Mouse (Mus musculus): ENCODE measurements around the gene Cep131. TPM values are rescaled to one million over a fixed set of nuclear protein-coding genes. Genes with fewer than 3 reads are reported as not detected.

The Cep131 gene
- polyA plus RNA-seq, 1 experiment from 2014 or later: 24.2 TPM

DNA sequence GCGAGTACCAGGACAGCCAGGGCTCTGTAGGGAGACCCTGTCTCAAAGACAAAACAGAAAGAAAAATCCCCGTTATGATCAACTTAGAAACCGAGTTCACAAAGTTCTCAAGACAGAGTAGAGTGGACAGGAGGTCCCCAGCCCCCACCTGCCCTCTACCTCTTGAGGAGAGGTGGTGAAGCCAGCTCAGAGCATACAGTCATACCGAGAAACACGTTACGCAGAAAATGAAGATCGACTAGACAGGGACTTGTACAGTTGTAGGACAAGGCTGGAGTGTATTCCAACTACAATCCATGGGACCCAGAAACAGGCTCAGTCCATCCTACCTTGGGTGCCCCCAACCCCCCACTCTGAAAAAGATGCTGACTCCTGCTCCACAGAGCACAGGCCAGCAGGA, 32.5 kb upstream of the Cep131 start:
- Histone ChIP-seq H3K9ac (ENCODE audit: low read depth, low read length) (no peak overlapping the region), H3K36me3 (ENCODE audit: control insufficient read depth, insufficient read depth, low read length) (peaks cover 3% of the 10 kb centered on the region)
- 95% methylated on average over 7 of the region's 7 CpGs for WGBS

GRCm38 (mm10) chr11:120117626-120118025, 31.0 kb upstream of the Cep131 start:
- no peak for ATAC-seq
- Histone ChIP-seq H3K4me1 (ENCODE audit: control insufficient read depth, insufficient read depth, low read depth, low read length) (peaks cover 14% of the 10 kb centered on the region), H3K9me3 (ENCODE audit: control insufficient read depth, low read length) (no peaks in the 10 kb centered on the region), H3K36me3 (ENCODE audit: control insufficient read depth, insufficient read depth, low read length) (peaks cover 3% of the 10 kb centered on the region), H3K27ac (ENCODE audit: low read depth, low read length) (no peak overlapping the region), H3K9ac (ENCODE audit: low read depth, low read length) (no peak overlapping the region), H3K4me2 (ENCODE audit: low read length) (no peak overlapping the region), H3K27me3 (replicated peaks; ENCODE audit: control insufficient read depth, insufficient read depth, low read length) (no peaks in the 10 kb centered on the region), H3K4me3 (ENCODE audit: low read length) (no peak overlapping the region)
- 84% methylated on average over 2 of the region's 2 CpGs for WGBS

More for the DNA sequence above, 32.5 kb upstream of the Cep131 start:
- no peak for ATAC-seq
- peaks cover 14% of the 10 kb centered on the region for H3K4me1 ChIP-seq (ENCODE audit: control insufficient read depth, insufficient read depth, low read depth, low read length)
- H3K27ac ChIP-seq (ENCODE audit: low read depth, low read length): no peak overlapping the region
- H3K27me3 ChIP-seq (replicated peaks; ENCODE audit: control insufficient read depth, insufficient read depth, low read length): no peaks in the 10 kb centered on the region
- H3K9me3 ChIP-seq (ENCODE audit: control insufficient read depth, low read length): no peaks in the 10 kb centered on the region
- H3K4me2 ChIP-seq (ENCODE audit: low read length): no peak overlapping the region
- no peak overlapping the region for H3K4me3 ChIP-seq (ENCODE audit: low read length)

- Histone ChIP-seq H3K27ac (ENCODE audit: low read depth, low read length) (no peak overlapping the region), H3K4me3 (ENCODE audit: low read length) (no peak overlapping the region), H3K4me1 (ENCODE audit: control insufficient read depth, insufficient read depth, low read depth, low read length) (peaks cover 7% of the 10 kb centered on the region; the same call in 1 of the 2 replicates), H3K4me2 (ENCODE audit: low read length) (no peak overlapping the region), H3K36me3 (ENCODE audit: control insufficient read depth, insufficient read depth, low read length) (peaks cover 6% of the 10 kb centered on the region), H3K9me3 (ENCODE audit: control insufficient read depth, low read length) (no peaks in the 10 kb centered on the region), H3K27me3 (replicated peaks; ENCODE audit: control insufficient read depth, insufficient read depth, low read length) (no peaks in the 10 kb centered on the region), H3K9ac (ENCODE audit: low read depth, low read length) (no peak overlapping the region)
- WGBS: 88% methylated on average over 21 of the region's 21 CpGs
- no peak for ATAC-seq
These were observed 28.0 kb upstream of the Cep131 start for GRCm38 (mm10) chr11:120114488-120115215.

DNA sequence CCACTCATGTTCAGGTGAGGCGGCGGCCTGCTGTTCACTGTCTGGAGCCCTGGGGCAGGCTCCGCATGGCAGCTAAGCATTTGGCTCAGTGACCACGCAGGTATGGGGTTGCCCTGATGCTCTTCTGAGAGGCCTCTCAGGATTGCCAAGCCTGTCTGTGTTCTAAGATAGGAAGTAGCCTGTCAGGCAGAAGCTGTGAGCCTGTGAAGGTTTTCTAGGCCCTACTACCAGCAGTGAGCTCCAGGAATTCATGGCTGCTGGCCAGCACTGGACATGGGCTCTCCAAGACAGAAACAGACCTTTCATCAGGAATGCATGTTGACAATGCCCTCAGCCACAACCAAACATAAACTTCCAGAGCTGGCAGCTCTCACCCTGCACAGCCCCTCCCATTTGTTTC, 25.5 kb upstream of the Cep131 start:
- ATAC-seq: no peak
- Histone ChIP-seq H3K36me3 (ENCODE audit: control insufficient read depth, insufficient read depth, low read length) (peaks cover 5% of the 10 kb centered on the region), H3K9me3 (ENCODE audit: control insufficient read depth, low read length) (no peaks in the 10 kb centered on the region), H3K9ac (ENCODE audit: low read depth, low read length) (no peak overlapping the region), H3K4me2 (ENCODE audit: low read length) (no peak overlapping the region), H3K4me3 (ENCODE audit: low read length) (no peak overlapping the region), H3K4me1 (ENCODE audit: control insufficient read depth, insufficient read depth, low read depth, low read length) (peaks cover 6% of the 10 kb centered on the region; the same call in 1 of the 2 replicates), H3K27ac (ENCODE audit: low read depth, low read length) (no peak overlapping the region), H3K27me3 (replicated peaks; ENCODE audit: control insufficient read depth, insufficient read depth, low read length) (no peaks in the 10 kb centered on the region)
- 83% methylated on average over 4 of the region's 4 CpGs for whole genome bisulfite sequencing

DNA sequence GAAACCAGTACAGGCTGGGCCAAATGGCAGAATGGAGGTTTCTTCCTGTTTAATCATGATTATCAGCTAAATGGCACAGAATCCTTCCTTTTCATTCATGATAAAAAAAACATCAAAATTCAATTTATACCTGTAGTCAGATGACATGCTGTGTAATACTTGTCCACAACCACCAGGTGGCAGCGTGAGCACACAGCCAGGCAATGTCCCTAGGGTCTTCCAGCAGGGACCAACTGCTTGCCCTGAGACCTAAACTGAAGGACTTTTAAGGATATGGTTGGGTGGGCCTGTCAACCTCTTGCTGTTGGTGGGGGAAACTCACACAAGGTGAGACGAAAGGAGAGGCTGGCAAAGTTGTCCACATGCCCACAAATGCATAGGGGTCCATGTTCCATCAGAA, 24.4 kb upstream of the Cep131 start:
- Histone ChIP-seq H3K9ac (ENCODE audit: low read depth, low read length) (0 out of 2 replicates have a peak overlapping the region, but pooled peaks have one; percentile 0), H3K4me1 (ENCODE audit: control insufficient read depth, insufficient read depth, low read depth, low read length) (peaks cover 6% of the 10 kb centered on the region; the same call in 1 of the 2 replicates), H3K4me3 (ENCODE audit: low read length) (no peak overlapping the region), H3K27me3 (replicated peaks; ENCODE audit: control insufficient read depth, insufficient read depth, low read length) (no peaks in the 10 kb centered on the region), H3K4me2 (ENCODE audit: low read length) (no peak overlapping the region), H3K9me3 (ENCODE audit: control insufficient read depth, low read length) (no peaks in the 10 kb centered on the region), H3K27ac (ENCODE audit: low read depth, low read length) (peak overlapping the region; percentile 33; the same call in 1 of the 2 replicates), H3K36me3 (ENCODE audit: control insufficient read depth, insufficient read depth, low read length) (peaks cover 7% of the 10 kb centered on the region)
- WGBS: 0% methylated on average over 2 of the region's 2 CpGs
- ATAC-seq: no peak

- 73% methylated on average over 7 of the region's 7 CpGs for WGBS
- Histone ChIP-seq H3K4me1 (ENCODE audit: control insufficient read depth, insufficient read depth, low read depth, low read length) (peaks cover 6% of the 10 kb centered on the region; the same call in 1 of the 2 replicates), H3K4me2 (ENCODE audit: low read length) (no peak overlapping the region), H3K9me3 (ENCODE audit: control insufficient read depth, low read length) (no peaks in the 10 kb centered on the region), H3K27ac (ENCODE audit: low read depth, low read length) (no peak overlapping the region), H3K27me3 (replicated peaks; ENCODE audit: control insufficient read depth, insufficient read depth, low read length) (no peaks in the 10 kb centered on the region), H3K9ac (ENCODE audit: low read depth, low read length) (peak overlapping the region; percentile 0; the same call in 1 of the 2 replicates), H3K36me3 (ENCODE audit: control insufficient read depth, insufficient read depth, low read length) (peaks cover 7% of the 10 kb centered on the region), H3K4me3 (ENCODE audit: low read length) (no peak overlapping the region)
- ATAC-seq: no peak
These were observed 23.9 kb upstream of the Cep131 start for GRCm38 (mm10) chr11:120110554-120110953.

DNA sequence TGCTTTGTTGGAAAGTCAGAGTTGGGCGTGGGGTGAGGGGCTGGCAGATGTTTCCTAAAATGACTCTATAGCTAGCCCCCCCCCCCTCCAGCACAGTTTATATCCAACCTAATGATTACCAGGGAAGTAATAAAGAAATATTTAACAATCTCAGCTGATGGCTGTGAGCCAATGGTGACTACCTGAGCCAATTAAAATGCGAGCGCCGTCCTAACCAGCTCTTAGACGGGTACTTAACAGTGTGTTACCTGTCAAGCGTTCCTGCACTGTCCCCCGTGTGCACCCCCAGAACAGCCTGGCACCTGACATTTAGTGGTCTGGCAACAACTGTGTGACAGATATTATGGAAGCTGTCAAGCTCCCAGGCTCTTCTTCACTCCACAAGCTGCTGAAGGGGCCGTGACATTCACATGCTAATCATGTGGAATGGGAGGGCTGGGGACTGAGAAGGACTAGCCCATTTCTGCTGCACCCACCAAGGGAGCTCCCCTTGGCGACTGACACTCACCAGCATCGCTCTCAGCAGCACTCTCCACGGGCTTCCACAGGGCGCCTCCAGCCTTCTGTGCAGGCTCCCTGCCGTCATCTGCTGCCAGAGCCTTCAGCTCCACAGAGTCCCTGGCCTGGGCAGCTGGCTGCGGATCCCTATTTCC, 23.1 kb upstream of the Cep131 start:
- 0 out of 2 replicates have a peak, but pooled peaks have one; percentile 41 for ATAC-seq
- Histone ChIP-seq H3K4me1 (ENCODE audit: control insufficient read depth, insufficient read depth, low read depth, low read length) (peaks cover 6% of the 10 kb centered on the region; the same call in 1 of the 2 replicates), H3K9ac (ENCODE audit: low read depth, low read length) (no peak overlapping the region; the same call in 1 of the 2 replicates), H3K27me3 (replicated peaks; ENCODE audit: control insufficient read depth, insufficient read depth, low read length) (no peaks in the 10 kb centered on the region), H3K36me3 (ENCODE audit: control insufficient read depth, insufficient read depth, low read length) (peaks cover 14% of the 10 kb centered on the region), H3K27ac (ENCODE audit: low read depth, low read length) (no peak overlapping the region), H3K4me3 (ENCODE audit: low read length) (no peak overlapping the region), H3K4me2 (ENCODE audit: low read length) (no peak overlapping the region), H3K9me3 (ENCODE audit: control insufficient read depth, low read length) (no peaks in the 10 kb centered on the region)
- 61% methylated on average over 14 of the region's 14 CpGs for whole genome bisulfite sequencing

GRCm38 (mm10) chr11:120107796-120108195, 21.2 kb upstream of the Cep131 start:
- H3K36me3 ChIP-seq (ENCODE audit: control insufficient read depth, insufficient read depth, low read length): peaks cover 17% of the 10 kb centered on the region
- WGBS: 89% methylated on average over 9 of the region's 9 CpGs
- no peak overlapping the region for H3K9ac ChIP-seq (ENCODE audit: low read depth, low read length)
- H3K9me3 ChIP-seq (ENCODE audit: control insufficient read depth, low read length): no peaks in the 10 kb centered on the region
- H3K27me3 ChIP-seq (replicated peaks; ENCODE audit: control insufficient read depth, insufficient read depth, low read length): no peaks in the 10 kb centered on the region
- H3K27ac ChIP-seq (ENCODE audit: low read depth, low read length): no peak overlapping the region
- peaks cover 6% of the 10 kb centered on the region; the same call in 1 of the 2 replicates for H3K4me1 ChIP-seq (ENCODE audit: control insufficient read depth, insufficient read depth, low read depth, low read length)
- no peak overlapping the region for H3K4me2 ChIP-seq (ENCODE audit: low read length)
- H3K4me3 ChIP-seq (ENCODE audit: low read length): no peak overlapping the region
- no peak for ATAC-seq

DNA sequence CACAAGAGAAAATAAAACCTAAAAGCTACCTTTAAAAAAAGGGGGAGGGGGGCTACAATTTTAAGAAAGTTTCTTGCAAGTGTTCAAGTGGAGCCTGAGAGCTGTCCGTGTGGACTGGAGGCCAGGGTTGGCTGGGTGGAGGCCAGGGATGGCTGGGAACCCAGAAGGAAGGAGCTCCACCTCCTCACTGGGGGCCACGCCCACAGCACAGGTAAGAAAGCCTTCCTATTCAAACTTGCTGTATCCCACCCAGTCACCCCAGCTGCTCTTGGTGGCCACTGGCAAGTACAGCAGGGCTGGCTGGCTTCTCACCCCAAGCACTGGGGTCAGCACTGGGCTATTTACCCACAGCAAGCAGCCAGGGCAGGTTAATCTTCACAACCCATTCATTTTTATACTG, 20.4 kb upstream of the Cep131 start:
- H3K4me3 ChIP-seq (ENCODE audit: low read length): no peak overlapping the region
- no peaks in the 10 kb centered on the region for H3K27me3 ChIP-seq (replicated peaks; ENCODE audit: control insufficient read depth, insufficient read depth, low read length)
- WGBS: 72% methylated on average over 2 of the region's 2 CpGs
- no peak overlapping the region for H3K27ac ChIP-seq (ENCODE audit: low read depth, low read length)
- H3K9ac ChIP-seq (ENCODE audit: low read depth, low read length): no peak overlapping the region
- H3K9me3 ChIP-seq (ENCODE audit: control insufficient read depth, low read length): no peaks in the 10 kb centered on the region
- peaks cover 17% of the 10 kb centered on the region for H3K36me3 ChIP-seq (ENCODE audit: control insufficient read depth, insufficient read depth, low read length)
- no peak overlapping the region for H3K4me2 ChIP-seq (ENCODE audit: low read length)
- ATAC-seq: no peak
- H3K4me1 ChIP-seq (ENCODE audit: control insufficient read depth, insufficient read depth, low read depth, low read length): 0 out of 2 replicates have a peak, but pooled peaks cover 2% of the 10 kb centered on the region

Measured in hindbrain, embryonic 16.5 days (tissue).